Mouse (Mus musculus): Measurements from ENCODE around the gene Gnb1. TPM values are rescaled to one million over a fixed set of nuclear protein-coding genes. Genes with fewer than 3 reads are reported as not detected.

Gene Gnb1
- polyA plus RNA-seq, 1 experiment from 2014 or later = 1,179 TPM

GRCm38 (mm10) chr4:155595777-155596176, 104.6 kb downstream of the Gnb1 start:
- Histone ChIP-seq H3K9me3 (no peaks in the 10 kb centered on the region), H3K4me1 (0 out of 2 replicates have a peak, but pooled peaks cover 5% of the 10 kb centered on the region), H3K4me3 (no peak overlapping the region), H3K27ac (no peak overlapping the region), H3K9ac (no peak overlapping the region), H3K27me3 (replicated peaks) (no peaks in the 10 kb centered on the region), H3K36me3 (replicated peaks) (no peaks in the 10 kb centered on the region), H3K4me2 (no peak overlapping the region)
- WGBS = 90% methylated on average over 3 of the region's 3 CpGs
- no peak for ATAC-seq (replicated peaks)

- no peak for ATAC-seq (replicated peaks)
- Histone ChIP-seq H3K4me1 (0 out of 2 replicates have a peak, but pooled peaks cover 5% of the 10 kb centered on the region), H3K27me3 (replicated peaks) (no peaks in the 10 kb centered on the region), H3K9me3 (no peaks in the 10 kb centered on the region), H3K9ac (no peak overlapping the region), H3K4me3 (no peak overlapping the region), H3K4me2 (no peak overlapping the region), H3K27ac (no peak overlapping the region), H3K36me3 (replicated peaks) (no peaks in the 10 kb centered on the region)
- 79% methylated on average over 5 of the region's 5 CpGs for WGBS
Observed at GRCm38 (mm10) chr4:155596606-155597005, 105.4 kb downstream of the Gnb1 start.

- Histone ChIP-seq H3K4me1 (peaks cover 19% of the 10 kb centered on the region), H3K4me3 (no peak overlapping the region), H3K36me3 (replicated peaks) (no peaks in the 10 kb centered on the region), H3K27ac (no peak overlapping the region), H3K4me2 (no peak overlapping the region), H3K27me3 (replicated peaks) (no peaks in the 10 kb centered on the region), H3K9ac (no peak overlapping the region), H3K9me3 (no peaks in the 10 kb centered on the region)
- ATAC-seq (replicated peaks) = no peak
- WGBS = 24% methylated on average over 16 of the region's 20 CpGs
Observed at GRCm38 (mm10) chr4:155598536-155598935, 107.4 kb downstream of the Gnb1 start.

GRCm38 (mm10) chr4:155599901-155600825, 109.0 kb downstream of the Gnb1 start:
- peak overlapping the region; percentile 100 for H3K27ac ChIP-seq
- H3K9ac ChIP-seq = peak overlapping the region; percentile 96
- H3K36me3 ChIP-seq (replicated peaks) = no peaks in the 10 kb centered on the region
- peak overlapping the region; percentile 87 for H3K4me3 ChIP-seq
- peak overlapping the region; percentile 94 for H3K4me2 ChIP-seq
- H3K27me3 ChIP-seq (replicated peaks) = no peaks in the 10 kb centered on the region
- no peaks in the 10 kb centered on the region for H3K9me3 ChIP-seq
- H3K4me1 ChIP-seq = peaks cover 19% of the 10 kb centered on the region
- no peak for ATAC-seq (replicated peaks)
- WGBS = 89% methylated on average over 11 of the region's 11 CpGs

- peak within 1 kb of the TSS; percentile 94 for H3K4me2 ChIP-seq
- peak within 1 kb of the TSS; percentile 100 for H3K27ac ChIP-seq
- H3K36me3 ChIP-seq (replicated peaks) = no peaks in the 10 kb centered on the region
- peaks cover 19% of the 10 kb centered on the region for H3K4me1 ChIP-seq
- peak; percentile 96 for ATAC-seq (replicated peaks)
- no peaks in the 10 kb centered on the region for H3K9me3 ChIP-seq
- peak within 1 kb of the TSS; percentile 87 for H3K4me3 ChIP-seq
- H3K27me3 ChIP-seq (replicated peaks) = no peaks in the 10 kb centered on the region
- H3K9ac ChIP-seq = peak within 1 kb of the TSS; percentile 96
- WGBS = under 1% methylated on average over 55 of the region's 65 CpGs
Observed at GRCm38 (mm10) chr4:155601091-155601996, 110.2 kb downstream of the Gnb1 start, which contains the start of gene Slc35e2. Slc35e2 (plus strand) TSS chr4:155601416.

- H3K27me3 ChIP-seq (replicated peaks) = no peaks in the 10 kb centered on the region
- peak overlapping the region; percentile 100 for H3K27ac ChIP-seq
- peak overlapping the region; percentile 96 for H3K9ac ChIP-seq
- peak; percentile 59; the same call in 1 of the 2 replicates for ATAC-seq (replicated peaks)
- peaks cover 19% of the 10 kb centered on the region for H3K4me1 ChIP-seq
- peak overlapping the region; percentile 87 for H3K4me3 ChIP-seq
- WGBS = 2% methylated on average over 31 of the region's 31 CpGs
- H3K36me3 ChIP-seq (replicated peaks) = no peaks in the 10 kb centered on the region
- H3K4me2 ChIP-seq = peak overlapping the region; percentile 94
- H3K9me3 ChIP-seq = no peaks in the 10 kb centered on the region
Observed at GRCm38 (mm10) chr4:155601997-155602456, 110.9 kb downstream of the Gnb1 start.

- WGBS = 87% methylated on average over 1 of the region's 1 CpGs
- H3K27ac ChIP-seq = no peak overlapping the region
- no peak for ATAC-seq (replicated peaks)
- peak overlapping the region; percentile 87 for H3K4me3 ChIP-seq
- no peaks in the 10 kb centered on the region for H3K27me3 ChIP-seq (replicated peaks)
- no peaks in the 10 kb centered on the region for H3K36me3 ChIP-seq (replicated peaks)
- H3K9me3 ChIP-seq = no peaks in the 10 kb centered on the region
- H3K4me1 ChIP-seq = peaks cover 19% of the 10 kb centered on the region
- H3K9ac ChIP-seq = 0 out of 2 replicates have a peak overlapping the region, but pooled peaks have one; percentile 96
- peak overlapping the region; percentile 94 for H3K4me2 ChIP-seq
Observed at GRCm38 (mm10) chr4:155602753-155603152, 111.6 kb downstream of the Gnb1 start.

- 96% methylated on average over 6 of the region's 6 CpGs for WGBS
- Histone ChIP-seq H3K36me3 (replicated peaks) (no peaks in the 10 kb centered on the region), H3K4me1 (peaks cover 19% of the 10 kb centered on the region), H3K9ac (no peak overlapping the region), H3K27me3 (replicated peaks) (no peaks in the 10 kb centered on the region), H3K4me3 (no peak overlapping the region), H3K4me2 (no peak overlapping the region), H3K27ac (no peak overlapping the region), H3K9me3 (no peaks in the 10 kb centered on the region)
- ATAC-seq (replicated peaks) = no peak
Observed at GRCm38 (mm10) chr4:155603801-155604200, 112.6 kb downstream of the Gnb1 start.

GRCm38 (mm10) chr4:155605132-155605531, 114.0 kb downstream of the Gnb1 start:
- H3K4me2 ChIP-seq = no peak overlapping the region
- H3K9me3 ChIP-seq = no peaks in the 10 kb centered on the region
- no peaks in the 10 kb centered on the region; the same call in 1 of the 2 replicates for H3K36me3 ChIP-seq (replicated peaks)
- 91% methylated on average over 4 of the region's 4 CpGs for WGBS
- no peak overlapping the region for H3K9ac ChIP-seq
- no peak for ATAC-seq (replicated peaks)
- H3K4me3 ChIP-seq = no peak overlapping the region
- H3K4me1 ChIP-seq = peaks cover 19% of the 10 kb centered on the region
- H3K27me3 ChIP-seq (replicated peaks) = no peaks in the 10 kb centered on the region
- no peak overlapping the region for H3K27ac ChIP-seq

- Histone ChIP-seq H3K36me3 (replicated peaks) (peaks cover 11% of the 10 kb centered on the region; the same call in 1 of the 2 replicates), H3K27me3 (replicated peaks) (no peaks in the 10 kb centered on the region), H3K4me1 (peaks cover 14% of the 10 kb centered on the region), H3K9ac (no peak overlapping the region), H3K9me3 (no peaks in the 10 kb centered on the region), H3K4me2 (no peak overlapping the region), H3K27ac (no peak overlapping the region), H3K4me3 (no peak overlapping the region)
- no peak for ATAC-seq (replicated peaks)
- WGBS = 89% methylated on average over 2 of the region's 2 CpGs
Observed at GRCm38 (mm10) chr4:155606825-155607224, 115.7 kb downstream of the Gnb1 start.

Measured in midbrain, embryonic 15.5 days (tissue).